Comparison of ENCODE assay signal across 9 mouse cellular contexts in genomic region chr12:33966490-33967415, GRCm38 (mm10). TPM values are rescaled to one million over a fixed set of nuclear protein-coding genes. Genes with fewer than 3 reads are reported as not detected.
DNase-seq lines count a peak whose midpoint lies in the region; ATAC-seq and TF ChIP-seq lines count a peak whose summit lies in the region.
"Had no signal": no experiment of that assay in that cellular context is flagged by ENCODE, and none has a peak within 500 bp of the region (broad histone marks: within the 10 kb centered on the region; RNA-seq: fewer than 3 reads in every experiment).

No protein-coding gene starts in this region.

- no peak overlapping the region for H3K4me3 ChIP-seq in heart, adult 2 months
- peak overlapping the region; percentile 42 for H3K4me3 ChIP-seq in heart, embryonic 12.5 days

- no peak for TF ChIP-seq CTCF in heart, adult 2 months (IDR thresholded peaks at IDR 0.05)

- H3K36me3 ChIP-seq in heart, adult 2 months (ENCODE audit: control insufficient read depth, insufficient read depth, low read length): no peaks in the 10 kb centered on the region
- H3K36me3 ChIP-seq in heart, embryonic 12.5 days: no peaks in the 10 kb centered on the region

- TF ChIP-seq POLR2A in heart, adult 2 months (IDR thresholded peaks at IDR 0.05; ENCODE audit: insufficient read depth, low read depth, low read length): no peak

- ATAC-seq in heart, embryonic 12.5 days (ENCODE audit: insufficient number of reproducible peaks, low FRiP score): peak; percentile 39
- ATAC-seq in erythroid progenitor cell, adult 5-6 weeks (replicated peaks; ENCODE audit: low FRiP score, poor library complexity, severe bottlenecking): no peak

- no peaks in the 10 kb centered on the region for H3K4me1 ChIP-seq in heart, adult 2 months (ENCODE audit: control insufficient read depth, insufficient read depth, low read length)
- H3K4me1 ChIP-seq in heart, embryonic 12.5 days (replicated peaks): peaks cover 26% of the 10 kb centered on the region

- H3K9ac ChIP-seq in heart, adult 2 months (ENCODE audit: low read depth, low read length): no peak overlapping the region
- H3K9ac ChIP-seq in heart, embryonic 12.5 days: peak overlapping the region; percentile 61

- intact Hi-C loops in heart, adult 2 months (cut with DNase I): no loop called here
- intact Hi-C loops in heart, postnatal 25 days (cut with DNase I): no loop called here

- peak; percentile 14 to 40 for DNase-seq in heart, adult 2 months
- no peak for DNase-seq in heart, postnatal 25 days (ENCODE audit: low spot score)
- DNase-seq in R1 (ENCODE audit: low read depth, low spot score): peak; percentile 40
- DNase-seq in mesoderm, embryonic 11.5 days (ENCODE audit: low read depth, low spot score): peak; percentile 68
- no peak for DNase-seq in ovary, postnatal 10 days (ENCODE audit: low spot score)
- no peak for DNase-seq in lung, postnatal 36 days

- peak overlapping the region; percentile 74 for H3K4me2 ChIP-seq in heart, embryonic 12.5 days

- TF ChIP-seq EP300 in heart, adult 2 months (IDR thresholded peaks at IDR 0.05; ENCODE audit: insufficient read depth, low read depth, low read length): no peak

- H3K27ac ChIP-seq in heart, adult 2 months: no peak overlapping the region
- no peak overlapping the region for H3K27ac ChIP-seq in heart, embryonic 12.5 days (ENCODE audit: poor library complexity, severe bottlenecking)

- H3K27me3 ChIP-seq in heart, adult 2 months (ENCODE audit: control insufficient read depth, insufficient read depth, low read length): peaks cover 9% of the 10 kb centered on the region
- peaks cover 76% of the 10 kb centered on the region for H3K27me3 ChIP-seq in heart, embryonic 12.5 days (replicated peaks)

- H3K79me2 ChIP-seq in heart, adult 2 months (replicated peaks; ENCODE audit: control insufficient read depth, insufficient read depth, low read length): no peaks in the 10 kb centered on the region

- 5% methylated on average over 35 of the region's 35 CpGs for WGBS in heart, adult 2 months
- under 1% methylated on average over 35 of the region's 35 CpGs for WGBS in heart, embryonic 12.5 days

- no peaks in the 10 kb centered on the region for H3K9me3 ChIP-seq in heart, embryonic 12.5 days (replicated peaks)

RNA-seq across cellular contexts. Expression of gene Twist1, which starts 9.3 kb away (rescaled TPM):
- total RNA-seq in heart, adult 2 months (2021): 1 to 10 TPM; 1.5 to 2.3 TPM
- 2.5 and 2.7 TPM in 2 replicates for polyA plus RNA-seq in heart, adult 2 months (2012; rRNA removed)
- total RNA-seq in heart, postnatal 25 days (2021): 1 to 10 TPM; 1.9 to 2.0 TPM
- 16.1 and 16.6 TPM in 2 replicates for polyA plus RNA-seq in heart, embryonic 12.5 days (2016; fragmentation: Nextera tagmentation; extraction: Ambion mirVana)
- not detected in 2 replicates for total RNA-seq in erythroid progenitor cell, adult 5-6 weeks (2015; ENCODE audit: low replicate concordance)
- not detected in 2 replicates for total RNA-seq in erythroid progenitor cell, adult 5-6 weeks (2017; ENCODE audit: low replicate concordance)
- total RNA-seq: neutrophil, adult 5-6 weeks had no signal

RNA-seq across cellular contexts. Expression of gene Ferd3l, which starts 38.5 kb away (rescaled TPM):
- not detected for total RNA-seq in heart, adult 2 months (2021)
- not detected in 2 replicates for polyA plus RNA-seq in heart, adult 2 months (2012; rRNA removed)
- not detected for total RNA-seq in heart, postnatal 25 days (2021)
- not detected in 2 replicates for polyA plus RNA-seq in heart, embryonic 12.5 days (2016; fragmentation: Nextera tagmentation; extraction: Ambion mirVana)
- total RNA-seq in erythroid progenitor cell, adult 5-6 weeks (2015; ENCODE audit: low replicate concordance): not detected in 2 replicates
- total RNA-seq in erythroid progenitor cell, adult 5-6 weeks (2017; ENCODE audit: low replicate concordance): not detected in 2 replicates
- total RNA-seq: neutrophil, adult 5-6 weeks had no signal

Comparison
In these comparisons a context has a peak if more than half of its experiments do, and no peak if none do; other contexts are left out.
1. DNase-seq: peak in heart, adult 2 months (2 of 2), R1 (single experiment) and mesoderm, embryonic 11.5 days (single experiment); none in heart, postnatal 25 days (single experiment), ovary, postnatal 10 days (single experiment) and lung, postnatal 36 days (single experiment).